ENCODE assay signal across 33 mouse cellular contexts in genomic region chr17:34013436-34013835, GRCm38 (mm10).
"Had no signal": no experiment of that assay in that cellular context is flagged by ENCODE, and none has a peak within 500 bp of the region (broad histone marks: within the 10 kb centered on the region; RNA-seq: fewer than 3 reads in every experiment).

No protein-coding gene starts in this region.

- DNase-seq: heart, postnatal 10 days; heart, postnatal 14 days; heart, postnatal 36 days; heart, postnatal 4 days; kidney, adult 11 months; kidney, adult 18-20 months; kidney, adult 2 months; kidney, adult 8-10 months; kidney, adult 9 months; kidney, postnatal 10 days; kidney, postnatal 14 days; kidney, postnatal 25 days; kidney, postnatal 36 days; kidney, postnatal 4 days; layer of hippocampus, adult 9-11 months; layer of hippocampus, postnatal 36 days had no signal

- H3K27me3 ChIP-seq: heart, embryonic 15.5 days; hindbrain, embryonic 12.5 days; hindbrain, embryonic 13.5 days; hindbrain, embryonic 15.5 days; intestine, embryonic 15.5 days; kidney, embryonic 15.5 days had no signal

- H3K4me3 ChIP-seq: heart, embryonic 13.5 days; heart, embryonic 15.5 days; hindbrain, embryonic 10.5 days; hindbrain, embryonic 12.5 days; hindbrain, embryonic 13.5 days; hindbrain, embryonic 15.5 days; intestine, embryonic 15.5 days; kidney, embryonic 15.5 days; layer of hippocampus, adult 2 months; left cerebral cortex, adult 2 months had no signal

- H3K36me3 ChIP-seq: heart, embryonic 13.5 days; heart, embryonic 15.5 days; hindbrain, embryonic 15.5 days; intestine, embryonic 15.5 days; kidney, embryonic 15.5 days had no signal

- H3K9ac ChIP-seq: heart, embryonic 13.5 days; heart, embryonic 15.5 days; hindbrain, embryonic 12.5 days; hindbrain, embryonic 13.5 days; hindbrain, embryonic 14.5 days; hindbrain, embryonic 15.5 days; intestine, embryonic 15.5 days; kidney, embryonic 15.5 days had no signal

- H3K27ac ChIP-seq: heart, embryonic 13.5 days; heart, embryonic 15.5 days; hindbrain, embryonic 10.5 days; hindbrain, embryonic 12.5 days; hindbrain, embryonic 13.5 days; hindbrain, embryonic 14.5 days; hindbrain, embryonic 15.5 days; hindbrain, postnatal 0 days; intestine, embryonic 15.5 days; kidney, embryonic 15.5 days; kidney, postnatal 0 days; layer of hippocampus, adult 2 months; left cerebral cortex, adult 2 months had no signal

- H3K9me3 ChIP-seq: heart, embryonic 15.5 days; hindbrain, embryonic 12.5 days; hindbrain, embryonic 13.5 days; hindbrain, embryonic 15.5 days; intestine, embryonic 15.5 days; kidney, embryonic 15.5 days had no signal

- ATAC-seq: hindbrain, embryonic 16.5 days; hindbrain, postnatal 0 days; inflammation-experienced regulatory T-cells, adult 6 months; intestine, embryonic 15.5 days; intestine, embryonic 16.5 days; intestine, postnatal 0 days had no signal

- H3K4me1 ChIP-seq: heart, embryonic 13.5 days; heart, embryonic 15.5 days; hindbrain, embryonic 10.5 days; hindbrain, embryonic 12.5 days; hindbrain, embryonic 13.5 days; hindbrain, embryonic 15.5 days; intestine, embryonic 15.5 days; kidney, embryonic 15.5 days had no signal

- H3K4me2 ChIP-seq: heart, embryonic 13.5 days; heart, embryonic 15.5 days; hindbrain, embryonic 12.5 days; hindbrain, embryonic 13.5 days; hindbrain, embryonic 14.5 days; hindbrain, embryonic 15.5 days; intestine, embryonic 15.5 days; kidney, embryonic 15.5 days had no signal
